Mouse (Mus musculus) megakaryocyte, embryonic 14.5 days (primary cell): ENCODE results near the gene Pigu.

Experiments used
- FLI1 ChIP-seq: IDR thresholded peaks from 2 replicates; pipeline ENCODE4 v1.6.1; 2012; ENCODE audit warnings: low read length, inconsistent platforms, mixed read lengths
- GATA1 ChIP-seq: IDR thresholded peaks from 3 replicates; pipeline ENCODE4 v1.6.1; 2012; ENCODE audit warnings: mixed read lengths, low read length, inconsistent platforms, borderline replicate concordance

GRCm38 (mm10) chr2:155308936-155309592 is 48.2 kb downstream of the Pigu start:
- TF ChIP-seq GATA1 (no peak), FLI1 (no peak)
